Mouse (Mus musculus): Measurements from ENCODE around the gene Rhot2.

Rhot2 gene

GRCm38 (mm10) chr17:25842509-25842908 lies 2.1 kb downstream of the Rhot2 start:
- no peak for DNase-seq (ENCODE audit: extremely low read depth, low read depth, low spot score)

GRCm38 (mm10) chr17:25841117-25841880 lies 3.4 kb downstream of the Rhot2 start, which contains the start of gene Gm20683:
Gene Gm20683 (minus strand): TSS chr17:25841763.
- DNase-seq (ENCODE audit: extremely low read depth, low read depth, low spot score): no peak

GRCm38 (mm10) chr17:25840519-25840918 lies 4.1 kb downstream of the Rhot2 start:
- no peak for DNase-seq (ENCODE audit: extremely low read depth, low read depth, low spot score)

- DNase-seq (ENCODE audit: extremely low read depth, low read depth, low spot score): no peak
Observed at GRCm38 (mm10) chr17:25839455-25840235, 5.0 kb downstream of the Rhot2 start.

GRCm38 (mm10) chr17:25838904-25839303 lies 5.7 kb downstream of the Rhot2 start:
- DNase-seq (ENCODE audit: extremely low read depth, low read depth, low spot score): no peak

- no peak for DNase-seq (ENCODE audit: extremely low read depth, low read depth, low spot score)
Observed at GRCm38 (mm10) chr17:25837533-25837932, 7.1 kb downstream of the Rhot2 start.

GRCm38 (mm10) chr17:25837076-25837410 lies 7.6 kb downstream of the Rhot2 start, which contains the start of gene Rhbdl1:
Gene Rhbdl1 (minus strand): TSS chr17:25837295.
- DNase-seq (ENCODE audit: extremely low read depth, low read depth, low spot score): no peak

GRCm38 (mm10) chr17:25836397-25837075 lies 8.1 kb downstream of the Rhot2 start:
- DNase-seq (ENCODE audit: extremely low read depth, low read depth, low spot score): no peak

GRCm38 (mm10) chr17:25835816-25836215 lies 8.8 kb downstream of the Rhot2 start:
- no peak for DNase-seq (ENCODE audit: extremely low read depth, low read depth, low spot score)

- no peak for DNase-seq (ENCODE audit: extremely low read depth, low read depth, low spot score)
Observed at GRCm38 (mm10) chr17:25835301-25835700, 9.3 kb downstream of the Rhot2 start.

- no peak for DNase-seq (ENCODE audit: extremely low read depth, low read depth, low spot score)
Observed at GRCm38 (mm10) chr17:25834595-25835222, 9.9 kb downstream of the Rhot2 start.

- no peak for DNase-seq (ENCODE audit: extremely low read depth, low read depth, low spot score)
Observed at GRCm38 (mm10) chr17:25833961-25834594, 10.6 kb downstream of the Rhot2 start.

GRCm38 (mm10) chr17:25833291-25833663 lies 11.4 kb downstream of the Rhot2 start, which contains the start of gene Stub1:
Gene Stub1 (minus strand): TSS chr17:25833404.
- no peak for DNase-seq (ENCODE audit: extremely low read depth, low read depth, low spot score)

- DNase-seq (ENCODE audit: extremely low read depth, low read depth, low spot score): no peak
Observed at GRCm38 (mm10) chr17:25832436-25833290, 12.0 kb downstream of the Rhot2 start.

- no peak for DNase-seq (ENCODE audit: extremely low read depth, low read depth, low spot score)
Observed at GRCm38 (mm10) chr17:25831451-25832281, 13.0 kb downstream of the Rhot2 start.

GRCm38 (mm10) chr17:25830806-25831431 lies 13.7 kb downstream of the Rhot2 start:
- DNase-seq (ENCODE audit: extremely low read depth, low read depth, low spot score): no peak

- no peak for DNase-seq (ENCODE audit: extremely low read depth, low read depth, low spot score)
Observed at GRCm38 (mm10) chr17:25830200-25830753, 14.4 kb downstream of the Rhot2 start.

- DNase-seq (ENCODE audit: extremely low read depth, low read depth, low spot score): no peak
Observed at GRCm38 (mm10) chr17:25829558-25830017, 15.1 kb downstream of the Rhot2 start.

All from fat pad, adult 2 months (tissue).